Mouse (Mus musculus) liver, adult (tissue): Measurements from ENCODE around the gene Olfr173.

Source experiments
- GATA4 ChIP-seq: IDR thresholded peaks from 2 replicates; pipeline ENCODE4 v1.6.1; 2014; ENCODE audit warnings: mild to moderate bottlenecking, low read length; ENCODE audit not compliant: insufficient replicate concordance

Gene Olfr173

DNA sequence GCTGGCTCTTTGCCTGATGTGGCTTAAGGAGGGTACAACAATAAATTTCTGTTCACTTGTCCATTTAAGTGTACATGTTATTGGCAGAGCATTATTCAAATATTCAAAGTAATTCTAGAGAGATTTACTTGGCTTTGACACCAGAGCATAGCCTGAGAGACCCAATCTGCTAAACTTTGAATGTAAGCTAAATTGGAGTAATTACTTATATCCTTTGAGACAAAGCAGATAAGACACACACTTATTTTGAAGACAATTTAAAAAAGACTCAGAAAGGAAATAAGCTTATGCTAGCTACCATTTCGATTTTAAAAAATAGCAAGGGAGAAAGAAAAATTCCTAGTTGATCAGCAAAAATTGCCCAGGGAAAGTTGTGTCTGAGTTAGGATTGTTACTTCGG is at the start of gene Olfr173:
Gene Olfr173, minus strand, starts transcription at position 101 of the 400 bp plus-strand sequence.
- no peak for TF ChIP-seq GATA4

DNA sequence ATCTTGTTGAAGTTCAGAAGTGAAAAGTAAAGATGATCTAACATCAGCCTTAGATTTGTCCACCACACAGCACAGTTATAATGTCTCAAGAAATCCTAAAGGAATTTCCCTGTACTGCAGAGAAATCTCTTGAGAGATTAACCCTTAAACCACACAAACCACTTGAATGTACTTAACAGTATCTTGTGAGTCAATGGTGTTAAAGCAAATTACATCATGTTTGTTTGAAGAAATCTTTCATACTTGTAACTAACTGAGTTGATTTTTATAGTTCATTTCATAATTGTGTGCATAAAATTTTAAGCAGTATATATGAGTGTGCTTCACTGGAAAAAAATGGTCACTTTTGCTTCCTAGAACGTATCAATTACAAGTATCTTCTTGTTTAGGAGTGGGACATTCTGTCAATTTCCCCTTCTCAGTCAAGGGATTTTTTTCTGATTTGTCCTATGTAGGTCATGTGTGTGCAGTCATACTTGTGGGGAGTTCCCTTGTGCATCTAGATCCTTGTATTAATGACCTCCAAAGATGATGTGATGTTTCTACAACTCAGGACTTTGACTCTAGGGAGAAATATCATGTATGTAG is 26.8 kb upstream of the Olfr173 start, which contains the start of gene Olfr175-ps1:
Gene Olfr175-ps1, minus strand, starts transcription at position 51 of the 588 bp plus-strand sequence.
- TF ChIP-seq GATA4 = no peak

DNA sequence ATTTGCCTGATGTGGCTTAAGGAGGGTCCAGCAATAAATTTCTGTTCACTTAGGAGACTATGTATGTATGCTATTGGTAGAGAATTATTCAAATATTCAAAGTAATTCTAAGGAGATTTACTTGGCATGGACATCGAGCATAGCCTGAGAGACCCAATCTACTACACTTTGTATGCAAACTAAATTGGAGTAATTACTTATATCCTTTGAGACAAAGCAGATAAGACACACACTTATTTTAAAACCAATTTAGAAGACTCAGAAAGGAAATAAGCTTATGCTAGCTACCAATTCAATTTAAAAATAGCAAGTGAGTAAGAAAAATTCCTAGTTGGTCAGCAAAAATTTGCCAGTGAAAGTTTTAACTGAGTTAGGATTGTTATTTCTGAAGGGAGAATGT is 37.0 kb downstream of the Olfr173 start, which contains the start of gene Olfr172:
Gene Olfr172, minus strand, starts transcription at position 101 of the 400 bp plus-strand sequence.
- no peak for TF ChIP-seq GATA4

DNA sequence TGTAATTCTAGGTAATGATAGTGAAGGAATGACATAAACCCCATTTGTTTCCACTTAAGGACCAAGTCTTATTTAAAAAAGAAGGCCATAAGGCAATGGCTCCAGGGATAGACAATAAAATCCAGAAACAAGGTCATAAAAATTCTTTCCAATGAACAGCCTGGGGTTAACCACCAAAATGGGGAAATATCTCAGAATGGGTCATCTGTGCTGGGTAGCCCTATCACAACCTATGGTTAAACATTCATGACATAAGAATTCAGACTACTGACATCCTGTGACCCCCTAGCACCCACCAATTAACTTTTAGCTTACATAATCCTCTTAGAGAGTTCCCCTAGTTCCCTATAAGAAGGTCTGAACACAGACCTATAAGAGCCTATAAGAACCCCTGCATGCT is 43.9 kb downstream of the Olfr173 start:
- no peak for TF ChIP-seq GATA4

DNA sequence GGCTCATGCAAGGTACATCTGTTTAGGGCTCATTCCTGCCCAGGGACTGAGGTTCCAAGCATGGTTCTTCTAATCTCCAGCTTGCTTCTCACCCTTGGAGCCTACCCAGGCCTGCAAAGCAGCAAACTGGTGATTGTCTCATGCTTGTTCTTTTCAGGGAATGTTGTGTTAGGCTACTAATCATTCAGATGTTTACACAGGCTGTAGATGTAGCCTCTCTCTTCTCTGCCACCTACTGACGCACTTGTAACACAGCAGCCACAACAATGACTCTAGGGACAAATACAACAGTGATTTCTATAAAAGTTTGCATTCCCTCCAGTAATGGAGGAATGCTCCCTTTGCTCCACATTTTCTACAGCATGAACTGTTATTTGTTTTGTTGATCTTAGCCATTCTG is 48.8 kb downstream of the Olfr173 start:
- no peak for TF ChIP-seq GATA4

DNA sequence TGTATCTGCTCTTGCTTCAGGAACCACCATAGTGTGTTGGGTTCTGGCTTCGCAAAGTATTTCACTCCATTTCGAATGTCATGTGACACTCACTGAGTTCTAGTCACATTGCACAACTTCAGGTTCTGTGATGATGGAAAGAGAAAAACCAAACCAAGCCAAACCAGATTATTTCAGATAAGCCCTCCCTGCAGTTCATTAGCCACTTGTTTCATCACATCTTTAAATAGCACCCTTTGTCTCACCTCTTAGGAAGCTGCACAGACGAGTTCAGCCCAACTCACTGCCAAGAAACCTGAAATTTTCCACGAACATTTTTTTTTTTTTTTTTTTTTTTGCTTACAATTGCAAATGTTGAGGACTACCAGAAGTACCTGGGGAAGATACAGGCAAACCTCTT is 53.4 kb downstream of the Olfr173 start:
- no peak for TF ChIP-seq GATA4
